Mouse (Mus musculus): ENCODE data around the gene Ntrk1. TPM values are rescaled to one million over a fixed set of nuclear protein-coding genes. Genes with fewer than 3 reads are reported as not detected.

Ntrk1 gene
- polyA plus RNA-seq, 1 experiment from 2014 or later: 6.6 TPM

- H3K4me2 ChIP-seq: no peak overlapping the region
- no peak overlapping the region for H3K27ac ChIP-seq (replicated peaks)
- no peaks in the 10 kb centered on the region for H3K36me3 ChIP-seq
- H3K27me3 ChIP-seq: no peaks in the 10 kb centered on the region
- no peak overlapping the region for H3K4me3 ChIP-seq
- H3K9me3 ChIP-seq: no peaks in the 10 kb centered on the region
- H3K4me1 ChIP-seq (replicated peaks): peaks cover 25% of the 10 kb centered on the region
- WGBS: 41% methylated on average over 2 of the region's 2 CpGs
- ATAC-seq (ENCODE audit: low FRiP score, low read depth): no peak
- no peak overlapping the region for H3K9ac ChIP-seq
Observed at GRCm38 (mm10) chr3:87779086-87779485, 15.9 kb downstream of the Ntrk1 start.

GRCm38 (mm10) chr3:87778283-87778682 lies 16.7 kb downstream of the Ntrk1 start:
- peak overlapping the region; percentile 35 for H3K4me2 ChIP-seq
- H3K27me3 ChIP-seq: no peaks in the 10 kb centered on the region
- no peak overlapping the region for H3K9ac ChIP-seq
- H3K4me1 ChIP-seq (replicated peaks): peaks cover 25% of the 10 kb centered on the region
- 34% methylated on average over 23 of the region's 23 CpGs for WGBS
- no peak for ATAC-seq (ENCODE audit: low FRiP score, low read depth)
- H3K36me3 ChIP-seq: no peaks in the 10 kb centered on the region
- no peaks in the 10 kb centered on the region for H3K9me3 ChIP-seq
- no peak overlapping the region for H3K27ac ChIP-seq (replicated peaks)
- H3K4me3 ChIP-seq: no peak overlapping the region

- Histone ChIP-seq H3K4me2 (no peak overlapping the region), H3K9ac (no peak overlapping the region), H3K9me3 (no peaks in the 10 kb centered on the region), H3K4me3 (no peak overlapping the region), H3K27ac (replicated peaks) (no peak overlapping the region), H3K4me1 (replicated peaks) (peaks cover 10% of the 10 kb centered on the region; the same call in 1 of the 2 replicates), H3K27me3 (peaks cover 28% of the 10 kb centered on the region; the same call in 1 of the 2 replicates), H3K36me3 (no peaks in the 10 kb centered on the region)
- ATAC-seq (ENCODE audit: low FRiP score, low read depth): no peak
- WGBS: 44% methylated on average over 6 of the region's 6 CpGs
Observed at GRCm38 (mm10) chr3:87771088-87771487, 23.9 kb downstream of the Ntrk1 start.

GRCm38 (mm10) chr3:87770280-87770679 lies 24.7 kb downstream of the Ntrk1 start:
- 2% methylated on average over 4 of the region's 4 CpGs for WGBS
- H3K9ac ChIP-seq: no peak overlapping the region
- no peak overlapping the region for H3K4me3 ChIP-seq
- H3K27me3 ChIP-seq: peaks cover 32% of the 10 kb centered on the region; the same call in 1 of the 2 replicates
- no peaks in the 10 kb centered on the region for H3K9me3 ChIP-seq
- H3K36me3 ChIP-seq: no peaks in the 10 kb centered on the region
- H3K4me2 ChIP-seq: no peak overlapping the region
- ATAC-seq (ENCODE audit: low FRiP score, low read depth): no peak
- 0 out of 2 replicates have a peak, but pooled peaks cover 4% of the 10 kb centered on the region for H3K4me1 ChIP-seq (replicated peaks)
- H3K27ac ChIP-seq (replicated peaks): no peak overlapping the region

- H3K27me3 ChIP-seq: peaks cover 32% of the 10 kb centered on the region; the same call in 1 of the 2 replicates
- no peaks in the 10 kb centered on the region for H3K36me3 ChIP-seq
- no peak for ATAC-seq (ENCODE audit: low FRiP score, low read depth)
- no peak overlapping the region for H3K4me3 ChIP-seq
- H3K9me3 ChIP-seq: no peaks in the 10 kb centered on the region
- no peak overlapping the region for H3K27ac ChIP-seq (replicated peaks)
- H3K4me1 ChIP-seq (replicated peaks): 0 out of 2 replicates have a peak, but pooled peaks cover 4% of the 10 kb centered on the region
- H3K4me2 ChIP-seq: no peak overlapping the region
- H3K9ac ChIP-seq: no peak overlapping the region
- WGBS: 82% methylated on average over 8 of the region's 8 CpGs
Observed at GRCm38 (mm10) chr3:87769506-87769905, 25.5 kb downstream of the Ntrk1 start.

- Histone ChIP-seq H3K9ac (no peak overlapping the region), H3K27ac (replicated peaks) (no peak overlapping the region), H3K4me2 (peak overlapping the region; percentile 52), H3K27me3 (peaks cover 32% of the 10 kb centered on the region; the same call in 1 of the 2 replicates), H3K4me1 (replicated peaks) (0 out of 2 replicates have a peak, but pooled peaks cover 7% of the 10 kb centered on the region), H3K4me3 (peak overlapping the region; percentile 32), H3K9me3 (no peaks in the 10 kb centered on the region), H3K36me3 (no peaks in the 10 kb centered on the region)
- 2% methylated on average over 37 of the region's 37 CpGs for WGBS
- ATAC-seq (ENCODE audit: low FRiP score, low read depth): peak; percentile 49; the same call in 1 of the 2 replicates
Observed at GRCm38 (mm10) chr3:87768844-87769243, 26.1 kb downstream of the Ntrk1 start.

GRCm38 (mm10) chr3:87768431-87768830 lies 26.5 kb downstream of the Ntrk1 start:
- no peaks in the 10 kb centered on the region for H3K36me3 ChIP-seq
- ATAC-seq (ENCODE audit: low FRiP score, low read depth): no peak
- peak overlapping the region; percentile 32 for H3K4me3 ChIP-seq
- no peak overlapping the region for H3K9ac ChIP-seq
- H3K4me2 ChIP-seq: peak overlapping the region; percentile 52
- H3K4me1 ChIP-seq (replicated peaks): 0 out of 2 replicates have a peak, but pooled peaks cover 11% of the 10 kb centered on the region
- no peak overlapping the region for H3K27ac ChIP-seq (replicated peaks)
- H3K27me3 ChIP-seq: peaks cover 32% of the 10 kb centered on the region; the same call in 1 of the 2 replicates
- H3K9me3 ChIP-seq: no peaks in the 10 kb centered on the region
- WGBS: 58% methylated on average over 6 of the region's 6 CpGs

GRCm38 (mm10) chr3:87767764-87768163 lies 27.2 kb downstream of the Ntrk1 start:
- WGBS: 69% methylated on average over 8 of the region's 8 CpGs
- Histone ChIP-seq H3K27ac (replicated peaks) (no peak overlapping the region), H3K4me1 (replicated peaks) (0 out of 2 replicates have a peak, but pooled peaks cover 12% of the 10 kb centered on the region), H3K4me2 (peak overlapping the region; percentile 52), H3K9ac (no peak overlapping the region), H3K4me3 (peak overlapping the region; percentile 32), H3K27me3 (peaks cover 32% of the 10 kb centered on the region; the same call in 1 of the 2 replicates), H3K9me3 (no peaks in the 10 kb centered on the region), H3K36me3 (no peaks in the 10 kb centered on the region)
- ATAC-seq (ENCODE audit: low FRiP score, low read depth): no peak

GRCm38 (mm10) chr3:87766284-87766667 lies 28.7 kb downstream of the Ntrk1 start:
- no peaks in the 10 kb centered on the region for H3K9me3 ChIP-seq
- no peak for ATAC-seq (ENCODE audit: low FRiP score, low read depth)
- WGBS: 84% methylated on average over 3 of the region's 3 CpGs
- no peak overlapping the region for H3K27ac ChIP-seq (replicated peaks)
- H3K9ac ChIP-seq: no peak overlapping the region
- peak overlapping the region; percentile 15; the same call in 1 of the 2 replicates for H3K4me2 ChIP-seq
- 0 out of 2 replicates have a peak, but pooled peaks cover 12% of the 10 kb centered on the region for H3K4me1 ChIP-seq (replicated peaks)
- H3K4me3 ChIP-seq: no peak overlapping the region
- H3K27me3 ChIP-seq: peaks cover 32% of the 10 kb centered on the region; the same call in 1 of the 2 replicates
- H3K36me3 ChIP-seq: no peaks in the 10 kb centered on the region

GRCm38 (mm10) chr3:87765631-87766283 lies 29.2 kb downstream of the Ntrk1 start:
- Histone ChIP-seq H3K4me1 (replicated peaks) (0 out of 2 replicates have a peak, but pooled peaks cover 12% of the 10 kb centered on the region), H3K4me3 (no peak overlapping the region), H3K9ac (no peak overlapping the region), H3K27ac (replicated peaks) (no peak overlapping the region), H3K36me3 (no peaks in the 10 kb centered on the region), H3K4me2 (peak overlapping the region; percentile 15; the same call in 1 of the 2 replicates), H3K9me3 (no peaks in the 10 kb centered on the region), H3K27me3 (peaks cover 32% of the 10 kb centered on the region; the same call in 1 of the 2 replicates)
- ATAC-seq (ENCODE audit: low FRiP score, low read depth): no peak
- 85% methylated on average over 5 of the region's 5 CpGs for WGBS

- no peaks in the 10 kb centered on the region for H3K9me3 ChIP-seq
- H3K4me1 ChIP-seq (replicated peaks): 0 out of 2 replicates have a peak, but pooled peaks cover 12% of the 10 kb centered on the region
- H3K36me3 ChIP-seq: no peaks in the 10 kb centered on the region
- WGBS: 25% methylated on average over 10 of the region's 10 CpGs
- H3K4me2 ChIP-seq: peak overlapping the region; percentile 33
- ATAC-seq (ENCODE audit: low FRiP score, low read depth): no peak
- H3K27me3 ChIP-seq: peaks cover 32% of the 10 kb centered on the region; the same call in 1 of the 2 replicates
- no peak overlapping the region for H3K4me3 ChIP-seq
- no peak overlapping the region for H3K9ac ChIP-seq
- peak overlapping the region; percentile 18; the same call in 1 of the 2 replicates for H3K27ac ChIP-seq (replicated peaks)
Observed at GRCm38 (mm10) chr3:87765091-87765490, 29.9 kb downstream of the Ntrk1 start.

- peak overlapping the region; percentile 53; the same call in 1 of the 2 replicates for H3K27ac ChIP-seq (replicated peaks)
- no peak overlapping the region for H3K9ac ChIP-seq
- H3K4me2 ChIP-seq: peak overlapping the region; percentile 33
- 0 out of 2 replicates have a peak, but pooled peaks cover 12% of the 10 kb centered on the region for H3K4me1 ChIP-seq (replicated peaks)
- H3K4me3 ChIP-seq: no peak overlapping the region
- H3K9me3 ChIP-seq: no peaks in the 10 kb centered on the region
- WGBS: 36% methylated on average over 10 of the region's 10 CpGs
- H3K36me3 ChIP-seq: no peaks in the 10 kb centered on the region
- no peak for ATAC-seq (ENCODE audit: low FRiP score, low read depth)
- peaks cover 27% of the 10 kb centered on the region; the same call in 1 of the 2 replicates for H3K27me3 ChIP-seq
Observed at GRCm38 (mm10) chr3:87764506-87764905, 30.5 kb downstream of the Ntrk1 start.

Data from hindbrain, embryonic 15.5 days (tissue).